Comparison of ENCODE assay signal across 14 mouse cellular contexts in the genomic region with DNA sequence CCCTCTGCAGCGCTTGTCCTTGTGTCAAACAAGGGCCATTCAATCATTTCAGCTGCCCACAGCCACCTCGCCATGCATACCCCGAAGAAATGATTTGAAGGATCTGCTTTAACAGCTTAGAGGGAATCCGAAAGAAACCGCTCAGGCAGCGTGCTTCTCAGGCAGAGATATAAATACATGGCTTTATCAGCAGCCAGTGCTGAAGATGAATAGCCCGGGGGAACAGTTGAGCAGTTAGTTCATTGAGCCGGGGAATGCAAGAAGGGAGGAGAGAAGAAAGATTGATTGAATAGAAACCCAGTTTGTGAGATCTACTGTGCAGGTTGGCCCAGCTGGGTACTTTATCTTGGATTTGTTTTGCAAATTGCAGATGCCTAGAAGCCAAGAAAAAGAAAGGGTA. TPM values are rescaled to one million over a fixed set of nuclear protein-coding genes. Genes with fewer than 3 reads are reported as not detected.
DNase-seq lines count a peak whose midpoint lies in the region; ATAC-seq and TF ChIP-seq lines count a peak whose summit lies in the region.
"Had no signal": no experiment of that assay in that cellular context is flagged by ENCODE, and none has a peak within 500 bp of the region (broad histone marks: within the 10 kb centered on the region; RNA-seq: fewer than 3 reads in every experiment).

No protein-coding gene starts in this region.

- no peak overlapping the region for H3K9ac ChIP-seq in heart, postnatal 0 days (replicated peaks; ENCODE audit: low read depth, low read length)
- peak overlapping the region; percentile 32; the same call in 1 of the 2 replicates for H3K9ac ChIP-seq in embryonic facial prominence, embryonic 13.5 days
- H3K9ac ChIP-seq in midbrain, embryonic 13.5 days (replicated peaks), result 0 out of 2 replicates have a peak overlapping the region, but pooled peaks have one; percentile 16
- no peak overlapping the region for H3K9ac ChIP-seq in liver, postnatal 0 days (replicated peaks)
- H3K9ac ChIP-seq: limb, embryonic 13.5 days had no signal

- DNase-seq in heart, postnatal 0 days (ENCODE audit: low spot score), result peak; percentile 30
- DNase-seq in heart, adult 9 months (ENCODE audit: low spot score in 2 of 2), result no peak
- DNase-seq in brain, adult 2 months (ENCODE audit: low read depth, low spot score), result peak; percentile 45
- DNase-seq in spleen, adult 12 weeks (ENCODE audit: low spot score), result no peak
- no peak for DNase-seq in liver, postnatal 0 days
- no peak for DNase-seq in ovary, postnatal 14 days (ENCODE audit: low spot score)
- DNase-seq: cerebellum, adult 11 months; gastrocnemius, postnatal 36 days; kidney, adult 2 months; layer of hippocampus, adult 9-11 months; lung, postnatal 36 days had no signal

- H3K9me3 ChIP-seq in heart, postnatal 0 days (replicated peaks; ENCODE audit: control insufficient read depth, low read length), result no peaks in the 10 kb centered on the region
- no peaks in the 10 kb centered on the region for H3K9me3 ChIP-seq in embryonic facial prominence, embryonic 13.5 days
- no peaks in the 10 kb centered on the region for H3K9me3 ChIP-seq in midbrain, embryonic 13.5 days
- H3K9me3 ChIP-seq in liver, postnatal 0 days (ENCODE audit: low read length), result no peaks in the 10 kb centered on the region
- H3K9me3 ChIP-seq: limb, embryonic 13.5 days had no signal

- no peak overlapping the region for H3K27ac ChIP-seq in heart, postnatal 0 days (ENCODE audit: low read depth)
- H3K27ac ChIP-seq in embryonic facial prominence, embryonic 13.5 days, result no peak overlapping the region
- H3K27ac ChIP-seq in midbrain, embryonic 13.5 days, result peak overlapping the region; percentile 46; the same call in 1 of the 2 replicates
- no peak overlapping the region for H3K27ac ChIP-seq in liver, postnatal 0 days (ENCODE audit: low read depth)
- H3K27ac ChIP-seq: limb, embryonic 13.5 days had no signal

- peak overlapping the region; percentile 50 for H3K4me2 ChIP-seq in heart, postnatal 0 days (ENCODE audit: low read depth, low read length)
- no peak overlapping the region for H3K4me2 ChIP-seq in embryonic facial prominence, embryonic 13.5 days
- peak overlapping the region; percentile 19; the same call in 1 of the 2 replicates for H3K4me2 ChIP-seq in midbrain, embryonic 13.5 days (replicated peaks)
- H3K4me2 ChIP-seq in liver, postnatal 0 days (ENCODE audit: low read depth, low read length), result no peak overlapping the region
- H3K4me2 ChIP-seq: limb, embryonic 13.5 days had no signal

- no peak for TF ChIP-seq EP300 in heart, postnatal 0 days (IDR thresholded peaks at IDR 0.05; ENCODE audit: low read depth)
- no peak for TF ChIP-seq EP300 in liver, postnatal 0 days (IDR thresholded peaks at IDR 0.05; ENCODE audit: low read depth)

- ATAC-seq in heart, postnatal 0 days (ENCODE audit: insufficient read depth, low read depth), result no peak
- no peak for ATAC-seq in embryonic facial prominence, embryonic 13.5 days (ENCODE audit: insufficient number of reproducible peaks, insufficient read depth, low FRiP score, low TSS enrichment, low read depth)
- ATAC-seq in midbrain, embryonic 13.5 days, result 0 out of 2 replicates have a peak, but pooled peaks have one; percentile 24
- no peak for ATAC-seq in liver, postnatal 0 days

- H3K27me3 ChIP-seq in heart, postnatal 0 days (ENCODE audit: control insufficient read depth, insufficient read depth, low read length), result no peaks in the 10 kb centered on the region
- no peaks in the 10 kb centered on the region for H3K27me3 ChIP-seq in embryonic facial prominence, embryonic 13.5 days
- H3K27me3 ChIP-seq in midbrain, embryonic 13.5 days, result no peaks in the 10 kb centered on the region
- H3K27me3 ChIP-seq in liver, postnatal 0 days (ENCODE audit: insufficient read depth, low read length), result no peaks in the 10 kb centered on the region
- H3K27me3 ChIP-seq: limb, embryonic 13.5 days had no signal

- H3K36me3 ChIP-seq in heart, postnatal 0 days (replicated peaks; ENCODE audit: control insufficient read depth, insufficient read depth, low read length), result no peaks in the 10 kb centered on the region
- no peaks in the 10 kb centered on the region for H3K36me3 ChIP-seq in embryonic facial prominence, embryonic 13.5 days
- H3K36me3 ChIP-seq in midbrain, embryonic 13.5 days, result no peaks in the 10 kb centered on the region
- H3K36me3 ChIP-seq in liver, postnatal 0 days (replicated peaks; ENCODE audit: insufficient read depth, low read length), result no peaks in the 10 kb centered on the region
- H3K36me3 ChIP-seq: limb, embryonic 13.5 days had no signal

- 21% methylated on average over 8 of the region's 8 CpGs for WGBS in heart, postnatal 0 days
- 18% methylated on average over 8 of the region's 8 CpGs for WGBS in embryonic facial prominence, embryonic 13.5 days
- WGBS in midbrain, embryonic 13.5 days, result 16% methylated on average over 8 of the region's 8 CpGs
- WGBS in liver, postnatal 0 days (ENCODE audit: insufficient replicate concordance), result 71% methylated on average over 8 of the region's 8 CpGs

- no peak overlapping the region for H3K4me3 ChIP-seq in heart, postnatal 0 days (ENCODE audit: low read depth, low read length)
- H3K4me3 ChIP-seq in embryonic facial prominence, embryonic 13.5 days, result no peak overlapping the region
- no peak overlapping the region for H3K4me3 ChIP-seq in midbrain, embryonic 13.5 days (replicated peaks)
- no peak overlapping the region for H3K4me3 ChIP-seq in liver, postnatal 0 days (ENCODE audit: low read depth, low read length)
- H3K4me3 ChIP-seq: limb, embryonic 13.5 days had no signal

- TF ChIP-seq CTCF in heart, postnatal 0 days (IDR thresholded peaks at IDR 0.05; ENCODE audit: low read depth), result no peak
- TF ChIP-seq CTCF in liver, postnatal 0 days (IDR thresholded peaks at IDR 0.05; ENCODE audit: low read depth), result no peak

- H3K4me1 ChIP-seq in heart, postnatal 0 days (ENCODE audit: control insufficient read depth, insufficient read depth), result peaks cover 29% of the 10 kb centered on the region
- H3K4me1 ChIP-seq in embryonic facial prominence, embryonic 13.5 days, result peaks cover 5% of the 10 kb centered on the region
- peaks cover 18% of the 10 kb centered on the region for H3K4me1 ChIP-seq in midbrain, embryonic 13.5 days (replicated peaks)
- no peaks in the 10 kb centered on the region for H3K4me1 ChIP-seq in liver, postnatal 0 days (ENCODE audit: insufficient read depth)
- H3K4me1 ChIP-seq: limb, embryonic 13.5 days had no signal

RNA-seq across cellular contexts. Expression of a gene that starts 57.9 kb away (rescaled TPM):
- 62.1 and 75.0 TPM in 2 replicates for total RNA-seq in heart, postnatal 0 days (2014; rRNA removed; ENCODE audit: low replicate concordance)
- polyA plus RNA-seq in heart, postnatal 0 days (2015; fragmentation: Nextera tagmentation; extraction: Ambion mirVana), result 33.8 and 35.9 TPM in 2 replicates
- 80.5 and 83.6 TPM in 2 replicates for polyA plus RNA-seq in embryonic facial prominence, embryonic 13.5 days (2015; fragmentation: Nextera tagmentation; extraction: Ambion mirVana)
- polyA plus RNA-seq in midbrain, embryonic 13.5 days (2015; fragmentation: Nextera tagmentation; extraction: Ambion mirVana), result 62.0 and 68.9 TPM in 2 replicates
- 17.2 and 18.2 TPM in 2 replicates for polyA plus RNA-seq in liver, postnatal 0 days (2015; fragmentation: Nextera tagmentation; extraction: Ambion mirVana)

Comparison
In these comparisons a context has a peak if more than half of its experiments do, and no peak if none do; other contexts are left out.
1. DNase-seq: peak in heart, postnatal 0 days (single experiment) and brain, adult 2 months (single experiment); none in heart, adult 9 months (0 of 2), spleen, adult 12 weeks (single experiment), liver, postnatal 0 days (single experiment) and ovary, postnatal 14 days (single experiment).
2. H3K4me2 ChIP-seq: peak in heart, postnatal 0 days (single experiment) and midbrain, embryonic 13.5 days (single experiment); none in embryonic facial prominence, embryonic 13.5 days (single experiment) and liver, postnatal 0 days (single experiment).
3. H3K9ac ChIP-seq: peak in embryonic facial prominence, embryonic 13.5 days (single experiment) and midbrain, embryonic 13.5 days (single experiment); none in heart, postnatal 0 days (single experiment) and liver, postnatal 0 days (single experiment).